Mouse (Mus musculus): ENCODE data around the gene Hagh. TPM values are rescaled to one million over a fixed set of nuclear protein-coding genes. Genes with fewer than 3 reads are reported as not detected.

Gene Hagh
- polyA plus RNA-seq, 1 experiment: 92.4 TPM

- Histone ChIP-seq H3K27ac (ENCODE audit: control insufficient read depth, insufficient read depth, low read depth, low read length, poor library complexity) (no peak overlapping the region), H3K4me1 (ENCODE audit: control insufficient read depth, insufficient read depth, low read length) (no peaks in the 10 kb centered on the region; the same call in 1 of the 2 replicates), H3K4me3 (replicated peaks; ENCODE audit: control insufficient read depth, low read depth, low read length) (no peak overlapping the region)
- no peak for TF ChIP-seq CTCF (IDR thresholded peaks at IDR 0.05; ENCODE audit: control insufficient read depth, insufficient read depth, low read length)
- no peak for TF ChIP-seq POLR2A (IDR thresholded peaks at IDR 0.05; ENCODE audit: borderline replicate concordance, control insufficient read depth, low read depth, low read length)
- 77% methylated on average over 3 of the region's 3 CpGs for WGBS
Measured at GRCm38 (mm10) chr17:24811211-24811610, 28.7 kb upstream of the Hagh start.

DNA sequence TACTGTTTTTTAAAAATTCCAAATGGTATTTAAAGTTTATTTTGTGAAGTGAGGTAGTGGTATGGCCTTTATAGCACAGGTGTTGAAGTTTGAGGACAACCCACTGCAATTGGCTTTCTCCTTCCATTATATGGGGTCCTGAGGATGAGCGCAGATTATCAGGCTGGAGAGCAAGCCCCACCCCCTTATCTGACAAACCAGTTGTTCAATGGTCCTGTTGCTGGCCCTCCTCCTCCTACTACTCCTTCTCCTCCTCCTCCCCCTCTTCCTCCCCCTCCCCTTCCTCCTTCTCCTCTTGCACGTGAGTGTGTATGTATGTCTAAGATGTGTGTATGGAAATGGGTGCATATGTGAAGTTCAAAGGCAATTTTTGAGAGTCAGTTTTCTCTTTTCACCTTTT is 27.7 kb upstream of the Hagh start:
- no peak overlapping the region for H3K27ac ChIP-seq (ENCODE audit: control insufficient read depth, insufficient read depth, low read depth, low read length, poor library complexity)
- no peak overlapping the region for H3K4me3 ChIP-seq (replicated peaks; ENCODE audit: control insufficient read depth, low read depth, low read length)
- 31% methylated on average over 2 of the region's 2 CpGs for WGBS
- H3K4me1 ChIP-seq (ENCODE audit: control insufficient read depth, insufficient read depth, low read length): no peaks in the 10 kb centered on the region; the same call in 1 of the 2 replicates
- TF ChIP-seq CTCF (IDR thresholded peaks at IDR 0.05; ENCODE audit: control insufficient read depth, insufficient read depth, low read length): no peak
- TF ChIP-seq POLR2A (IDR thresholded peaks at IDR 0.05; ENCODE audit: borderline replicate concordance, control insufficient read depth, low read depth, low read length): no peak

DNA sequence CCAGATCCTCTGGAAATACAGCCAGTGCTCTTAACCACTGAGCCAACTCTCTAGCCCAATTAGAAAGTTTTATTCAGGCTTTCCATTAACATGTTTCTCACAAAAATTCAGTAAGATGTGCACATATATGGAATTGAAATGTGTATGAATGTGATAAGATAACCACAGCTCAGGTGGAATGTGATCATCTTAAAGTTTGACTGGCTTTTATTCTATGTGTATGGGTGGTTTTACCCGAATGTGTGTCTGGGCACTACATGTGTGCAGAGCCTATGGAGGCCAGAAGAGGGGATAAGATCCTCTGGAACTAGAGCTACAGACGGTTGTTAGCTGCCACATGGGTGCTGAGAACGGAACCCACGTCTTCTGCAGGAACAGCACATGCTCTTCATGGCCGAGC is 24.7 kb upstream of the Hagh start:
- no peak for TF ChIP-seq CTCF (IDR thresholded peaks at IDR 0.05; ENCODE audit: control insufficient read depth, insufficient read depth, low read length)
- TF ChIP-seq POLR2A (IDR thresholded peaks at IDR 0.05; ENCODE audit: borderline replicate concordance, control insufficient read depth, low read depth, low read length): no peak
- Histone ChIP-seq H3K27ac (ENCODE audit: control insufficient read depth, insufficient read depth, low read depth, low read length, poor library complexity) (no peak overlapping the region), H3K4me3 (replicated peaks; ENCODE audit: control insufficient read depth, low read depth, low read length) (no peak overlapping the region), H3K4me1 (ENCODE audit: control insufficient read depth, insufficient read depth, low read length) (no peaks in the 10 kb centered on the region; the same call in 1 of the 2 replicates)
- WGBS: 69% methylated on average over 5 of the region's 5 CpGs

DNA sequence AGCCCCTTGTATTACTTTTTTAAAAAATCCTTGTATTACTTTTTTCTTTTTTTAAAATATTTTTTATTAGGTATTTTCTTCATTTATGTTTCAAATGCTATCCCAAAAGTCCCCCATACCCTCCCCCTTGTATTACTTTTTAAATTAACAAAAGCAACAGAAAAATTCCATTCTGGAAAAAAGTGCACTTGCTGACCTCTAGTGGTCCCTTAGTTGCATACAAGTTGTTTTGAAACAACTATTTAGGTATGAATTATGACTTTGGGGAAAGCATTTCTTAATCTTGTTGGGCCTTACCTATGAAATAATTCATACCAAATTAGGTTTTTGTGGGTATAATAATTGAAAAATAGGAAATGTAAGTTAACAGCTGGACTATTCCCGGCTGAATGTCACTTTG is 22.4 kb upstream of the Hagh start:
- Histone ChIP-seq H3K4me3 (replicated peaks; ENCODE audit: control insufficient read depth, low read depth, low read length) (no peak overlapping the region), H3K4me1 (ENCODE audit: control insufficient read depth, insufficient read depth, low read length) (no peaks in the 10 kb centered on the region; the same call in 1 of the 2 replicates), H3K27ac (ENCODE audit: control insufficient read depth, insufficient read depth, low read depth, low read length, poor library complexity) (no peak overlapping the region)
- 20% methylated on average over 1 of the region's 1 CpGs for WGBS
- no peak for TF ChIP-seq CTCF (IDR thresholded peaks at IDR 0.05; ENCODE audit: control insufficient read depth, insufficient read depth, low read length)

DNA sequence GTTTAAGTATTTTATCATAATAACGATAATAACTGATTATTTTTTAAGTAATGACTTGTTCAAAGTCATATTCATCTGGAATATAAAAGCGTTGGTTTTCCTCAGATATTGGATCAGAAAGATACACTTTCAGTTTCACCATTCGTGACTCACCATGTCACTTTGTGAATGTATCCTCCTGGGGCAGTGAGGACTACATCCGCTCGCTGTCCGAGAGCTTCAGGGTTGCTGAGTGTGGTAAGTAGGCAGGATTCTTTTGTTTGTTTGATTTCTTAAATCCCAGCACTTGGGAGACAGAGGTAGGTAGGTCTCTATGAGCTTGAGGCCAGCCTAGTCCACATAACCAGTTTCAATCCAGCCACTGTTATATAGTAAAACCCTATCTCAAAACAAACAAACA is 21.8 kb upstream of the Hagh start:
- Histone ChIP-seq H3K4me3 (replicated peaks; ENCODE audit: control insufficient read depth, low read depth, low read length) (no peak overlapping the region), H3K27ac (ENCODE audit: control insufficient read depth, insufficient read depth, low read depth, low read length, poor library complexity) (no peak overlapping the region), H3K4me1 (ENCODE audit: control insufficient read depth, insufficient read depth, low read length) (no peaks in the 10 kb centered on the region; the same call in 1 of the 2 replicates)
- 61% methylated on average over 6 of the region's 6 CpGs for WGBS
- TF ChIP-seq CTCF (IDR thresholded peaks at IDR 0.05; ENCODE audit: control insufficient read depth, insufficient read depth, low read length) (no peak), POLR2A (IDR thresholded peaks at IDR 0.05; ENCODE audit: borderline replicate concordance, control insufficient read depth, low read depth, low read length) (no peak)

- no peaks in the 10 kb centered on the region; the same call in 1 of the 2 replicates for H3K4me1 ChIP-seq (ENCODE audit: control insufficient read depth, insufficient read depth, low read length)
- no peak overlapping the region for H3K4me3 ChIP-seq (replicated peaks; ENCODE audit: control insufficient read depth, low read depth, low read length)
- WGBS: 76% methylated on average over 2 of the region's 2 CpGs
- no peak for TF ChIP-seq CTCF (IDR thresholded peaks at IDR 0.05; ENCODE audit: control insufficient read depth, insufficient read depth, low read length)
- no peak for TF ChIP-seq POLR2A (IDR thresholded peaks at IDR 0.05; ENCODE audit: borderline replicate concordance, control insufficient read depth, low read depth, low read length)
- H3K27ac ChIP-seq (ENCODE audit: control insufficient read depth, insufficient read depth, low read depth, low read length, poor library complexity): no peak overlapping the region
Measured at GRCm38 (mm10) chr17:24819469-24819868, 20.5 kb upstream of the Hagh start.

DNA sequence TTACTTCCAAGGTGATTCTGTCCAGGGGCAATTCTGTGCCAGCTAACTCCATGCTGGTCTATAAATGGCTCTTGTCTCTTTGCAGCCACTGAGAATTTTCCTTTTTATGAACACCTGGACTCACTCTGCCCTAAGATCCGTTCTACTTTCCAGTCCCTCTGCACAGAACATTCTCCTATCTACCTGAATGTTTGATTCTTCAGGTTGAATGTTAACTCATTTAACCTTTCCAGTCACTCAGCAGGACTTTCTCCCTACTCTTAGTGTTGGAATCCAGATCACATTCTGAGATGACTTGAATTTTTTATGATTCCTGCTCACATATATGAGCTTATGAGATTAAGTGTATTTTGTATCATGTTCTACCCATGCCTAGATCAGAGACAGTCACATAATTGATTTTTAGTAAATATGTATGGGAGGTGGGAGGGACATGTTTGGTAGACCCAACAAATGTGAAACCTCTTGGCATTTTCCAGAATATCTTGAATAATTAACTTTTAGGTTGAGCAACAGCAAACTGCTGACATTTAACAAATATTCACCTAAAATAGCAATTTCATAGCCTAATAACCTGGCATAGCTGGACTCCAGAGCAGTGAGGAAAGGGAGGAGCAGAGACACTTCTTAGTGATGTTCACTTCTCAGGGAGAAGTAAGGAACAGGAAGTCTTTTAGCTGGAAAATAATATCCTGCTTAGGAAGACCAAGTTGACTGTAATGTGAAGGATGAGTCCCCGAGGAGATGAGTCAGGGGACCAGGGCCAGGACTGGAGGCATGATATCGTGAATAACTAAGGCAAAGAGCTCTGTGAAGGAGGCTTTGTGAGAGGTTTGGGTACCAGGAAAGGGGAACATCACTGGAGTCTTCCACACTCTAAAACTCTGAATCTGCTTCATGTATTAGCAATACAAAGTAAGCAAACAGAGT is 18.3 kb upstream of the Hagh start:
- 52% methylated on average over 3 of the region's 3 CpGs for WGBS
- Histone ChIP-seq H3K4me3 (replicated peaks; ENCODE audit: control insufficient read depth, low read depth, low read length) (no peak overlapping the region), H3K4me1 (ENCODE audit: control insufficient read depth, insufficient read depth, low read length) (no peaks in the 10 kb centered on the region), H3K27ac (ENCODE audit: control insufficient read depth, insufficient read depth, low read depth, low read length, poor library complexity) (no peak overlapping the region)
- TF ChIP-seq CTCF (IDR thresholded peaks at IDR 0.05; ENCODE audit: control insufficient read depth, insufficient read depth, low read length) (no peak), POLR2A (IDR thresholded peaks at IDR 0.05; ENCODE audit: borderline replicate concordance, control insufficient read depth, low read depth, low read length) (no peak)

DNA sequence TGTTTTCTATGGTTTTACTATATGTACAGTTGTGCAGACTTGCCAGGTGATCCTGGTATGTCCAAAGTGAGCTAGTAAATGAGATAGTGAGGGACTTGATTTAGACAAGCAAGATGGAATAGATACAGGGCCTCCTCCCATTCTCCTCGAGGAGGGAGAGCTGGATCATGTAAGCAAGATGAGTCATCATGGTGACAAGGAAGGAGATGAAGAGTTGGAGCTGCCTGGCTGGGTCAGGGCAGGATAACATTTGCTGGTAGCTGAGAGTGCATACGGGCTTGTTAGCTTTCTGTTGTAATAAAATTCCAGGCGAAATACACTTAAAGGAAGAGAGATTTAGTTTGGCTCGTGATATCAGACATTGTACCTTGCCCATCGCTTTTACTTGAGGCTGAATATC is 398 bp downstream of the Hagh start:
- no peak overlapping the region for H3K27ac ChIP-seq (ENCODE audit: control insufficient read depth, insufficient read depth, low read depth, low read length, poor library complexity)
- TF ChIP-seq CTCF (IDR thresholded peaks at IDR 0.05; ENCODE audit: control insufficient read depth, insufficient read depth, low read length) (no peak), POLR2A (IDR thresholded peaks at IDR 0.05; ENCODE audit: borderline replicate concordance, control insufficient read depth, low read depth, low read length) (no peak)
- WGBS: 33% methylated on average over 5 of the region's 5 CpGs
- H3K4me1 ChIP-seq (ENCODE audit: control insufficient read depth, insufficient read depth, low read length): no peaks in the 10 kb centered on the region
- H3K4me3 ChIP-seq (replicated peaks; ENCODE audit: control insufficient read depth, low read depth, low read length): no peak overlapping the region

Data from bone marrow, adult 2 months (tissue).